Mouse (Mus musculus) testis, adult 2 months (tissue): ENCODE measurements at regions not wholly inside any gene's neighbourhood (a gene's known extent, or its start where the extent isn't known, plus 50 kb on each side); places are given as distances from the start of the nearest gene placed in this dataset.

Source experiments
- CTCF ChIP-seq: fragments of 200-500 bp; IDR thresholded peaks from 2 replicates; pipeline ENCODE4 v1.5.1; 2012; ENCODE audit warnings: low read depth, mild to moderate bottlenecking, inconsistent platforms, low read length, moderate library complexity; ENCODE audit not compliant: control insufficient read depth, insufficient read depth, insufficient replicate concordance
- POLR2A ChIP-seq: fragments of 200-500 bp; IDR thresholded peaks from 2 replicates; pipeline ENCODE4 v1.6.1; 2012; ENCODE audit warnings: low read depth, mild to moderate bottlenecking, inconsistent platforms, low read length, moderate library complexity; ENCODE audit not compliant: control insufficient read depth

DNA sequence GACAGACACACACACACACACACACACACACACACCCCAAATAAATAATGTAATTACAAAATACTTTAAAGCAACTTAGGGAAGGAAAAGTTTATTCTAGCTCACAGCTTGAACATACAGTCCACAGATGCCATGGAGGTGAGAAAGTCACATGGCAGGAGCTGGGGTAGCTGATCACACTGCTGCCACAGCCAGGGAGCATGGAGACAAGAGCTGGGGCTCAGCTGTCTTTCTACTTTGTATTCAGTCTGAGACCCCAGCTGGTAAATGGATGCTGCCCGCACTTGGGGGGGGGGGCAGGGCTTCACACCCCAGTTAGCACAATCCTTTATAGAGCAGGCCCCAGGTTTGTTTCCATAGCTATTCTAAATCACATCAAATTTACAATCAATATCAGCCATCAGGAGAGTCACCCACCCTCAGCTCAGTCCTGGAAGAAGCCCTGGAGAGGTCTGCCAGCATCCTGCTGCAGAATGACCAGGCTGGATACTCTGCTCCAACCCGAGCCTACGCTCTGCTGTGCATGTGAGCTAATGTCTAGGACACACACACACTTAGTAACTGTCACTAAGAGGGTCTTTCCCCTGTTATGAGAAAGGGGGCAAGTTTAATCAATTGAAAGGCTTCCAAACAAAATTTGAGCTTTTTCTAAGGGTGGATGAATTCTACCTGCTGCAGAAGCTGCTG is 184.3 kb upstream of the Tle3 start:
- TF ChIP-seq CTCF (no peak), POLR2A (no peak)
